Mouse (Mus musculus) ES-CJ7 (cell line): ENCODE measurements at regions not wholly inside any gene's neighbourhood (a gene's known extent, or its start where the extent isn't known, plus 50 kb on each side); places are given as distances from the start of the nearest gene placed in this dataset.

Experiments
- DNase-seq: peaks from one replicate; pipeline ENCODE4 v3.0.0; 2011; ENCODE audit warnings: low read depth, low spot score

DNA sequence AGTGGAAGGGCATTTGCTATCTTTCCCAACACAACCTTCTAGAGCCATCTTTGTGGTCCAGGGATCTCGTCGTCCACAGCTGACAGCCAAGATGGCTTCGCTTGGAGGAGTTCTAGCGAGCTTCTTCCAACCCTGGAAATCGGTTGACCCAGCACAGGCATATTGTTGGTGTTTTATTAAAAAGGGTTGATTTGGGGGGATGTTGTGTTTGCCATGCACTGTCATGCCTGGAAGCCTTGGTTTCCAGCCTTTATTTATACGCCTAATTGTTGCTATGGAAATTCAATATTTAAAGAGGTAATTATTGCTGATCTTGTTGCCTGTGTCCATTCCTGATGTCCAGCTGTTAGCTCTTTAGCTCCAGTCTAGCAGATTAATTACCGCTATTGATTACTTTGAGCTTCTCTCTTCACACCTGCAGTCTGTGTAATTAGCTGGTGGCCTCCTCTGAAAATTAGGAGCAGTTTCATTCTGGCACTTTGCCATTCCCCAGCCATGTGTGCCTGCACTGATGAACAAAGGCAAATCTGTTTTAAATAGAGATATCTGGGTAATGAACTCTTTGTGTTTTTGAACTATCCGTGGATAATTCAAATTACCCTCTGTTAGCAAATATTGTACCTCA is 275.4 kb downstream of the Rnf144b start:
- no peak for DNase-seq

DNA sequence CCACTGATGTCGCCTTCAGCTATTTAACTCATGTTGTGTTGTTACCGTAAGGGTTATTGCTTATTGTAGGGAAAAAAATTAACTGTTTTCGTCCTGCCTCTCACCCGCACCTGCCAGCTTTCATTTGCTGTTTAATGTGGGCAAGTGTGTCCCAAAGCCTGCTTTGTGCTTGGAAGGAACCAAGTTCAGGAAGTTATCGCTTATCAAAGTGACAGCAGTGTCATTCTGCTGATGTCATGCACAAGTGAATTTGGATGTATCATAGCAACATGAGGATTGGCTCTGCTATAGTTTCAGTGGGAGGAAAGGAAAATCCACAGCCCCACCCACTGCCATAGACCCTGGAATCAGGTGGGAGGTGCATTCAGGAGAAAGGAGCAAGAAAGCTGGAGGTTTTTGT is 276.5 kb downstream of the Rnf144b start:
- DNase-seq, result no peak

DNA sequence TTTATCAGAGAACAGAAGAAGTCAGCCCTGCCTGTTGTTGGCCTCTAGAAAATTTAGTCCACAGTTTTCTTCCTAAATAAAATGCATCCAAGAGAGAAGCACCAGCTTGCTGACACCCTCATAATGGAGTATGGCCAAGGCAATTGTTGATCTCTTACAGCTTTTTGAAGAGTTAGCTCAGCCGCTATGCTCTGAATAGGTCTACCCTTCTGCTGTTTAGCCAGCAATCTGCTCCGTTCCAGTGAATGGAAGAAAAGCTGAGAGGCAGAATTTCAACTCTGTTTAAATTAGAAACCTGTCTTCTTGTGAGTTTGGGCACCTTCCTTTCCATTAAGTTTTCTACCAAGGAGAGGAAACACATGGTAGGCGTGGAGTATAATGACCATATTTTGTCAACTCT is 290.8 kb downstream of the Rnf144b start:
- no peak for DNase-seq

DNA sequence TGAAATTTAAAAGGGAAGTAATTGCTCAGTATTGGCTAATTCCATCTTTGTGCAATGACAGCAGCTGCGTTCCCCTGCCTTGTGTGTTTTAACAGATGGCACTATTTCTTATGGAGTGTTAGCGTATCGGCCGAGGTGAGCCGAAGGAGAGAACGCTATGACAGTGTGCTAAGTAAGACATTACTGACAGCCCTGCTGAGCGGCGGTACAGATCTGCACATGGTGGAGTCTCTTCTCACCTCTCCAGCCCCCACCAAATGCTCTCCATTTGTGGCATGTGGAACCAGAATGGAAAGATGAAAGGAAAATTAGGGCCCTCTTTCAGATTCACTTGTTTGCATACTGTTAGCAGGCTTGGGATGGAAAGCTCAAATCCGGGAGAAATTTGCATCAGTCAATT is 291.5 kb downstream of the Rnf144b start:
- DNase-seq, result no peak

DNA sequence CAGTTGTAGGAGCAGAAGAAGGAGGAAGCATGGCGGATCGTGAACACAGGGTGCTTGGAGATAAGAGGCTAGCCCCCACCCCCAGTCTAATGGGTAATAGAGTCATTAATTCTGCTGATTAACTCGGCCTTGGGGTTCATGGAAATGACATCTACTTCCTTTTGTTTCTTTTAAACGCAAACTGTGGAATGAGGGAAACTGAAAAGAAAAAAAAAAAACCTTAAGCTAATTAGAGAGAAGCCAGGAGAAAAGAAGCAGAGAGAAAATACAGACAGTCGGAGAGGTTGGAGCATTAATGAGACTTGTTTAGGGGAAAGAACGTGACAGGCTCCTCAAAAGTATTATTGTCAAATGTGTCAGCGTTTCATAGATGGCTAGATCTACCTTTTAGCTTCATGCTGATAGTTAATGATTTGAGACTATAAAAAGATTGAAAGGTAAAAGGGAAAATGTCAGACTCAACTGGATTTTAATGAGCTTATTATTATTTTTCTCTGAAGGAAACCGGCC is 307.5 kb downstream of the Rnf144b start:
- no peak for DNase-seq

DNA sequence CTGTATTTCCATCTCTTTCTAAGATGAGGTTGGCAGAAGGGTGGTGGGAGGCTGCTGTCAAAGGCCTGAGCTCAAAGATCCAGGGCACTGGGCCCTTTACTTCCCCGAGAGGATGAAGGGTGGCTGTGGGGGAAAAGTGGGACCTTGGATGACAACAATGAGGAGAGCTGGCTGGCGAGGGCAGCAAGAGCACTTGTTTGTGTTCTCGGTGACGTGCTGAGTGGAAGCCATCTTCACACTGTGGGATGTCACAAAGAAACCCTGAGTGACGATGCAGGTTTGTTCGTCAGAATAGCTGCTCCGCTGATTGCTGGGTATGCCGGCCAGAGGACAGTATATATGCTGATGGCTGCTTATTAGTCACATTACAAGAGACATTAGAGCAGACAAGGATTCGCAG is 308.0 kb downstream of the Rnf144b start:
- no peak for DNase-seq

DNA sequence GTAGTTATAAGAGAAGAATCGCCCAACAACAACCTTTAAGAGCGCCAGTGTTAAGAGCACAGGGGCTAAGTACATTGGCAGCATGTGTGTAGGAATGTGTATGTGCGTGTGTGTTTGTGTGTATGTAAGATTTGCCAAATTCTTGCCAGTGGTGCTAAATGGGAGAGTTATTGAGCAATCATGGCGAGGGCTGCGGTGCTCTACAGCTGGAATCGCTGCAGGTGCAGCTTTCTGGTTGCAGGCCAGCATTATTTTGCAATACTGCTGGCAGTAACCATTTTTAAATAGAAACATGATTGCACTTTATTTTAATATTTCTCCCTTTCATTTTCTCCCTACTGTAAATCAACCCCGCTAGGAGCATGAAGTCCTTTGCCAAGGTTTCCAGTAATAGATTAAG is 313.2 kb downstream of the Rnf144b start:
- no peak for DNase-seq

DNA sequence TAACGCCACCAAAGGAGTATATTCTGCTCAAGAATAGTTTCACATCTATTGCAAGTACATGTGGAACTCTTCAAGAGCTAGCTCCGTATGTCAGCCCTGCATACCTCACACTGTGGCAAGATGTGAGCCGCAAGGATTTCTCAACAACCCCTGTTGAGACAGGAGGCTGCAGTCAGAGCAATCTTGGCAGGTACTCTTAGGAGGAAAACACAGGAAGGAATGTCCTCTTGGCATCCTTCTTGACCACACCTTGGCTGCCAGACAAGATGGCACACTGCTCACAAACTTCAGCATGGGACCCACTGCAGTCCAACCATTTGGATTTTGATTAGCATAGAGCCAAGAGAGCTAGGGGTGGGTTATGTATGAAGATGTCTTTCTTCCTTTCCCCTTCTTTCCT is 322.4 kb downstream of the Rnf144b start:
- DNase-seq, result no peak

DNA sequence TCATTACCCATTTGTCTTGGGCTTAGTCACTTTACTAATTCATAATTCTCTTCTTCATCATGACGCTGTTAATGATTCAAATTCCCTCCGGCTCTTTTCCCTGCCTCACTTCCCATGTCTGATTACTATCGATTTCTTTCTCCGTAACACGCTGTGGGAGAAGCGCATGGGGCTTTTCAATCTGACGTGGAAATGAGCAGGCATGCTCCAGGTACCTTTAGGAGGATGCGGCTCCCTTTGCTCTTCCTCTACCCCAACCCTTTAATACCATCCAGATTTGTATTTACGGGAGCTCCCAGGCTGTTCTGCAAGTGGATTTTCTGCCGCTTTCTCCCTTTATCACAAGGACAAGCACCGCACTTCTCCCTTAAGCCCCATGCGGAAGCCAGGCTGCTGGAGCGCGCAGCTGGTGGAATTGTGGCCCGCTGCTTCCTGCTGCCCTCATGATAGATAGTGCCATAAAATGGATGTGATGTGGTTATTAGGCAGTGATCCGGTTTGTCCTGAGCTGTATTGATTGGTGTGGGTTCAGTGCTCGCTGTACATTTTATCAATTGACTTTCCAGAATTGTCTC is 329.8 kb downstream of the Rnf144b start:
- DNase-seq, result no peak

DNA sequence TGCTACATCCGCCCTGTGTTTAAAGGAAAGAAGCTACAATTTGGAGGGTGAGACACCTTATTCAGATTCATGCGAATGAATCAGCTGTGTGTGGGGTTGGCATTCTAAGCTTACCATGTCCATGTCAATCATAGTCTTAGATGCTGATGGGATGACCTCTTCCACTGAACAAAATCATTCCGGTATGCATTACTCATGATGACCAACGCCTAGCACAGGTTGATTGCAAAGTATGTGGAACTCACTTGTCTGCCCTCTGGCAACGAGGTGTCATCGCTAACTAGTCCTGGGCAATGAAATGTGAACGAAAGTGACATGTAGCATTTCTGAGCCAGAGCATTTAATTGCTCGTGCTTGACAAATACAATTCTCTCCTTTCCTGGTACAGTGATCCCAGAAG is 339.7 kb downstream of the Rnf144b start:
- no peak for DNase-seq

DNA sequence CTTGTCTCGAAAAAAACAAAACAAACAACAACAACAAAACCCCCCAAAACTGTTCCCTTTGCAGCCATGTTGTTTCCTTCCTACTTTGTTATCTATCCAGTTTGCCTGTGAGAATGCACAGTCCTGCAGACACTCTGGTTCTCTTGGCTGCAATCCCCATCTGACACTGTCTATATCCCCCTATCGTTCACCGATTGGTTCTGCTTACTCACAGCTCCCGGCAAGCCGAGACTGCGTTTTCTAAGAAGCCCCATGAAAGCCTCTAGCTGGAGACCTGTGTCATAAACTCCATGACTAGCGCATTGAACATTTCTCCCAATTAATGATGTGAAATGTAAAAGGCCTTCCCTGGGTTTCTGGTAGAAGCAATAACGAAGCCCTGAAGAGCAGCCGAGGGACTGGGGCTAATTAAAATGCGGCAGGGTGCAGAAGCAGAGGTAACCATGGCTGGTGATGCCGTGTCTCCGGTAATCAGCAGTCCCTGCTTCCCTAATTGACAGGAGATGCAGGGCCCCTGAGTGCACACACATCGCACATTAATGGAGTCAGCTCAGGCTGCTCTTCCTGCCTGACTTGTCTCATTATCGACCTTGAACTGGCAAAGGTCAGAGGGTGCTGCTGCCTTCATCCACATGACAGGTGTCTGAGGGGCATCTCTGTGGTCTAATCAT is 349.2 kb downstream of the Rnf144b start:
- no peak for DNase-seq

DNA sequence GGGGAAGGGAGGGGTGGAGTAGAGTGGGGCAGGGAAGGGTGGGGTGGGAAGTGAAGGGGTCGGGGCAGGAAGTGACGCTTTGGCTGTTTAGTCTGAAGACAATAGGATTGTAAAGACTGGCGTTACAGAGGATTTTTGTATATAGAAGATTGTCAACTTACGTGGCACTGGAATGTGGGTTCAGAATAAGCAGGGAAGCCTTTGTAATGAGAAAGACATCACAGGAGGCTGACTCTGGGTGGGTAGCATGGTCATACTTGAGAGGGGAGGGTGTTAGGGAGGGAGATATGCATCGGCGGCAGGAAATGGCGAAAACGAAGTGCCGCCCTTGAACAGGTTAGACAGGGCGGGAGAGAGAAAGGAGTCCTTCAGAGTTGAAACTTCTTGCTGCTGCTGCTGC is 357.7 kb downstream of the Rnf144b start:
- peak; percentile 20 for DNase-seq

DNA sequence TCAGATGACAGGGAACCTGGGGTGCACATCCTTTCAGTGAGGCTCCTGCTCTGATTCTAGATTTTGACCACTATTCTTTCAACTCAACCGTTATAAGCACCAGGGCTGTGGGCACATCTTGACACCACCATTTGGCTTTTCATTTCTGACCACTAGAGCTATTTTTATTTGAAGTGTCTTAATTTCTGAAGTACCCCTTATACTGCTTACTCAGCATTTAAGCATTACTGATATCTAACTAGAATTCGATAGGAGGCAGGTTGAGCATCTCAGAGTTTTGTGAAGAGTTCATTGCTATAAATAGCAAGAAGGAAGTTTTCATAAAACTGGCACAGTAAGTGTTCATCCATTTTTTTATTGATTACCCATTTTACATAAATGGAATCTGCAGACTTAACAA is 362.4 kb downstream of the Rnf144b start:
- no peak for DNase-seq

DNA sequence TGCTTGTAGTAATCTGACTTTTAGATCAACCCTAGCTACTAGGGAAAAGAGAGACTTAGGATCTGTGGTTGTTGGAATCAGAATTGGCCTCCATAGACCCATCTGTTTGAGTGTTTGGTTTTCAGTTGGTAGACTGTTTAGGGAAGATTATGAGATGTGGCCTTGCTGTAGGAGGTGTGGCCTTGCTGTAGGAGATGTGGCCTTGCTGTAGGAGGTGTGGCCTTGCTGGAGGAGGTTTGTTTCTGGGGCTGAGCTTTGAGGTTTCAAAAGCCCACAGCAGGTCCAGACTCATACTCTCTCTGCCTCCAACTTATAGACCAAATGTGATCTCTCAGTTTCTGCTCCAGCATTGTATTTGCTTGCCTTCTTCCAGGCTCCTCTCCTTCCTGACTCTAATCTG is 363.7 kb downstream of the Rnf144b start:
- DNase-seq, result no peak

DNA sequence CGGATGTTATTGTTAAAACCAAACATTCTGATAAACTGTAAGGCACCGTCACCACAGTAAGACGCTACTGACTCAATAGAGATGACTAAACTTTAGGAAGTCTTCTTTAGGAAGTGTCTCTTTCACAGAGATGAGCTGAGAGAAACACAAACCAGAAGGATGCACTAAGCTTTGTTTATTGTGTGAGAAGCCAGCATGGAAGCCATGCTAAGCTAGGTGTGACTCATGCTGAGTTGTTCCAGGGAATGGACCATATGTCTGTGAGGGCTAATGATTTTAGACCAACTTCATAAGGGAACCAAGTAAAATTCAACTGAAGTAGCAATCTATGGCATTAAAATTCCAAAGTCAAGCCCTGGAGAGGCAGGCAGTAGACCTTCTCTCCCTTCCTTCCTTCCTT is 364.2 kb downstream of the Rnf144b start:
- DNase-seq, result no peak

DNA sequence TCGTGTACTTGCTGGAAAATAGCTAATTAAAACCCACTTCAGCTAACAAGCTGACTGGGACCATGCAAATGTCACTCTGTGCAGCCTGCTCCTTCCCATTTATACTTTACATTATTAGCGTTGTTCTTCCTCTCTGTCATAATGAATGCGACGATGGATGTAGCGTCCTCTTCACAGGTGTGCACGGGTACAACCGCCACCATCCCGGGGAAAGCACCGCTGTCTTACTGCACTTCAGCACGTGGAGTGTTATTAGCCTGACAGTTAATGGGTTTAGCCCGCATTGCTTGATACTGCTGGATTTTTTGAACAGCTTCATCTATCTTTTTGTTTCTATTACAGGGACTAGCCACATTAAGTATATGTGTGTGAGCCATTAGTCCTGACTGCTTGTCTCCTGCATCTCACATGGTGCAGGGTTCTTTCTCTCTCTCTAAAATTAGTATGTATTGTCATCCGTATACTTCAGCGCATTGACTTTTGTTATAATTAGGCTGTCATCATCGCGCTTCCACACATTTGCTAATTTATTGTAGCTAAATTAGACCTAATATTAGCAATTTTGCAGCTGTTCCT is 383.0 kb downstream of the Rnf144b start:
- DNase-seq, result no peak

DNA sequence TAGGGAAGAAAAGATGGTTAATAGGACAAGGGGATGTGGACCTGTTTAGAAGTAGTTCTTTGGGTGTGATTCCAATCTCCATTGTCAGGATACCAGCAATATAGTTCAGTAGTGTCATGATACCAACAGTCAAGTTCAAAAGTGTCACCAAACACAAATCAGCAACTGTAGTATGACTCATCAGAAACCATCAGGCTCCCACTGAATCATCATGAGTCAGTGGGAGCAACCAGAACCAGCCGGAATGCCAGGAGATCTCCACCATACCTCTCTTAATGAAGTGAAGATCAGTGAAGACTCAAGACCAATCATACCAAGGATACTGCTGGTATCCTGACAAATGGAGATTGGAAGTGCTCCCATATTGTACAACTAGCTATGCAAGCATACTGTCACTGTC is 410.5 kb downstream of the Rnf144b start:
- DNase-seq, result no peak

DNA sequence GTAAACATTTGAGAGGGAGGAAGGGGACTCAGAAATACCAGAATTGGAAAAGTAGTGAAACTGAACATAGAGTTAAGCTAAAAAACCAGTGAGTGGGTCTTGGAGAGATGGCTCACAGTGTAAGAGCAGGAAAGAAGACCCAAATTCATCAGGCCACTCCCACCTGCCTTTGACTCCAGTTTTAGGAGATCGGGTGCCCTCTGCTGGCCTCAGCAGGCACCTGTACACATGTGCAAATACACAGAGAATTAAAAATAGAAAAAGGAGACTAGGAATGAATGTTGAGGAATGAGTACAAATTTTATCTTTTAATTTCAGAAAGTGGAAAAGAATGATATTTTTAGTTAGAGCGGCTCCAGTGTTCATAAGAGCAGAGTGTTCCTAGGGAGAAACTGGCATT is 414.7 kb downstream of the Rnf144b start:
- peak; percentile 25 for DNase-seq

DNA sequence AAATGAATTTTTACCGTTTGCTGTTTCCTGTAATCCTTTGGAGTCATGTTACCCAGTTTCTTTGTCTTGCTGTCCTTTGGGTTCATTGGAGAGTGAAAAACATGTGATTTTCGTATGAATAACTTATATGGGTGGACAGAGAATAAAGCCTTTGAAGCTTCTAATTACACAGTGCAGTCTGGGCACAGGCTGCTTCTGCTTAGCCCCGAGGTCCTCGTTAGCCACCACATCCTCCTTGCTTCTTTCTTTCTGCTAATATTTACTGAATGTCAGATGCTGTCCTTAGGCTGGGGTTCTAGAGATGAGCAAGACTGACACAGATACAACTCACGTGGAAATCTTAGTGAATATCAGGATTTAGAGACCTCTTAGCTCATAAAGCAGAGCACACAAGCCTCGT is 427.2 kb downstream of the Rnf144b start:
- DNase-seq, result no peak

DNA sequence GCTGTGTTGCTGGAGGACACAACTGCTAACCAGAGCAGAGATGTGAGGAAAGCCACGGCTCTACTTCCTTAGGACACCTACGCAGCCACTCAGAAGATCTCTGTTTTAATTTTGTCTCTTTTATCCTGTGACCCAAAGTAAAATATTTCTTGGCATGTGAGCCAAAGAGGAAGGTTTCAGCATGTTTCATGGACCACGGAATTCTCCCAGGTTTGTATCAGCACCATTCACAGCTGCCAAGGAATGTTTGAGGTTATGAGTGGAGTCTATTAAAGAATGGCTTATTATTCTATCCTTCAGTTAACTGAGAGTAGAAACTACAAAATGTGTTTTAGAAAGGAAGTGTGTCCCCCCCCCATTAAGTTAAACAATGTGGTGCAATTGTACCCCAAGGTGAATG is 429.8 kb downstream of the Rnf144b start:
- no peak for DNase-seq

DNA sequence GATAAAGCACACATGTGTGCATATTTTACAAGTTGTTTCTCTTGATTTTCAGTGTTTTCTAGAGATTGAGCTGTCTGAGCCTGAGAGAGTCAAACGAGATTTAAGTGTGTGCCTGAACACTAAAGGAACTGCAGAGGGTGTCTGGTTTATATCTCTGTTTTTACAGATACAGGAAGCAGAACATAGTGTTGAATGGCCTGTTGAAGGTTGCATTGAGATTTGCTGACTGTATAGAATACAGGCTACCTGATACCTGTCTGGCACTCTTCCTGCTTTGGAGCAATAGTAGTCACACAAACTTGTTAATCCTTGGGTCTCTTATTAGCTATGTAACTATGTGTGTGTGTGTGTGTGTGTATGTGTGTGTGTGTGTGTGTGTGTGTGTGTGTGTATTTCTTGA is 431.7 kb downstream of the Rnf144b start:
- no peak for DNase-seq

DNA sequence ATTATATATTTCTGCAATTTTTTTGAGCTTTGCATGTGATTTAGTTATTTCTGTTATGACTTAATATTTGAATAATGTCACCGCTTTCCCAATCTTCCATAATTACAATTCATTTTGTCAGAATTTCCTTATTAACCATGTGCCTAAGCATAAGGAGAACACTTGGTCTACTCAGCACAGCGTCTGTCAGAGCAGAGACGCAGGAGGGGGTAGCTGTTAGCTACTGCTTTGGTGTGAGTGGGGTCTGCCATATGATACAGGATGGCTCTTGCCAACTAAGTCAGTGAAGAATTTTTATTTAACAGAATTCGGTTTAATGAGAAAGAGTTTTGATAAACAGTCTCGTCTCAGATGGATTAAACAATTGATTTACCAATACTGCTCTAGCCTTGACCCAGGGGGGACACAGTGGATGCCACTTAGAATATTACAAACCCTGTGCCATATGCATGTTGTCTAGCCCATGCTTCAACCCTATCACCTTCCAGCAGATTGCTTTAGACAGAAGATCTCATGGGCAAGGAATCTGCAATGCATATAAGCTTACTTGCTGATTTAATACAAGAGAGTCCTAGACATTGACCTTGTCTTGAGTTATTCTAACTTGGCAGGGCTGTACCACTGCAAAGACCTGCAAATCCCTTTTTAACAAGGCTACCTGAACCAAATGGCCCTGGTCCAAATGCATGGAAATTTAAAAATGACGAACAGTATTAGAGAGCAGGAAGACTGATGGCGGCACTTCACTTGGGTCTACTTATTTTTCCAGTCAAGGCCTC is 434.9 kb downstream of the Rnf144b start:
- DNase-seq, result no peak
